Mouse (Mus musculus) forebrain, embryonic 15.5 days (tissue): ENCODE measurements at regions not wholly inside any gene's neighbourhood (a gene's known extent, or its start where the extent isn't known, plus 50 kb on each side); places are given as distances from the start of the nearest gene placed in this dataset.

Experiments
- ATAC-seq: fragments of 200-750 bp; cut with Nextera tagmentation; replicated peaks from 2 replicates; pipeline ENCODE4 v1.8.0; 2017; ENCODE audit warnings: mild to moderate bottlenecking, moderate TSS enrichment, moderate library complexity
- H3K27ac ChIP-seq: fragments of 300-500 bp; sonication (generic); replicated peaks from 2 replicates; pipeline ENCODE4 v1.5.1; 2015; ENCODE audit warnings: mild to moderate bottlenecking, inconsistent platforms
- H3K27me3 ChIP-seq: fragments of 300-500 bp; sonication (generic); 2 replicates; pipeline ENCODE4 v1.6.1; 2015; ENCODE audit warnings: inconsistent platforms
- H3K36me3 ChIP-seq: fragments of 300-500 bp; sonication (generic); 2 replicates; pipeline ENCODE4 v1.6.1; 2015; ENCODE audit warnings: mild to moderate bottlenecking, inconsistent platforms
- H3K4me1 ChIP-seq: fragments of 300-500 bp; sonication (generic); 2 replicates; pipeline ENCODE4 v1.6.1; 2015; ENCODE audit warnings: inconsistent platforms
- H3K4me2 ChIP-seq: fragments of 300-500 bp; sonication (generic); replicated peaks from 2 replicates; pipeline ENCODE4 v1.6.1; 2015; ENCODE audit warnings: mild to moderate bottlenecking, inconsistent platforms
- H3K4me3 ChIP-seq: fragments of 300-500 bp; sonication (generic); 2 replicates; pipeline ENCODE4 v1.5.1; 2015; ENCODE audit warnings: mild to moderate bottlenecking, inconsistent platforms
- H3K9ac ChIP-seq: fragments of 300-500 bp; sonication (generic); replicated peaks from 2 replicates; pipeline ENCODE4 v1.6.1; 2015; ENCODE audit warnings: mild to moderate bottlenecking, inconsistent platforms
- H3K9me3 ChIP-seq: fragments of 300-500 bp; sonication (generic); 2 replicates; pipeline ENCODE4 v1.6.1; 2016; ENCODE audit warnings: inconsistent platforms
- WGBS: fragments of 180-500 bp; shearing (Covaris S2); methylation state at CpG from one replicate; pipeline ENCODE4 v1.1.7; 2015; ENCODE audit warnings: mixed read lengths; 5-methylcytosine and 5-hydroxymethylcytosine counted together

GRCm38 (mm10) chr1:64275865-64276264 is 153.8 kb upstream of the Klf7 start:
- Histone ChIP-seq H3K36me3 (no peaks in the 10 kb centered on the region), H3K4me2 (no peak overlapping the region), H3K27ac (no peak overlapping the region), H3K4me1 (no peaks in the 10 kb centered on the region), H3K9ac (no peak overlapping the region), H3K27me3 (no peaks in the 10 kb centered on the region), H3K4me3 (no peak overlapping the region), H3K9me3 (no peaks in the 10 kb centered on the region)
- no peak for ATAC-seq

GRCm38 (mm10) chr1:64275086-64275802 is 153.2 kb upstream of the Klf7 start:
- H3K4me3 ChIP-seq = no peak overlapping the region
- no peaks in the 10 kb centered on the region for H3K36me3 ChIP-seq
- WGBS = 86% methylated on average over 3 of the region's 3 CpGs
- ATAC-seq = no peak
- H3K27me3 ChIP-seq = no peaks in the 10 kb centered on the region
- H3K9me3 ChIP-seq = no peaks in the 10 kb centered on the region
- H3K27ac ChIP-seq = no peak overlapping the region
- H3K4me1 ChIP-seq = no peaks in the 10 kb centered on the region
- H3K9ac ChIP-seq = no peak overlapping the region
- H3K4me2 ChIP-seq = no peak overlapping the region

- 56% methylated on average over 2 of the region's 2 CpGs for WGBS
- no peak for ATAC-seq
- Histone ChIP-seq H3K4me1 (peaks cover 18% of the 10 kb centered on the region), H3K36me3 (no peaks in the 10 kb centered on the region), H3K4me3 (no peak overlapping the region), H3K27ac (no peak overlapping the region), H3K4me2 (no peak overlapping the region), H3K9ac (no peak overlapping the region), H3K27me3 (no peaks in the 10 kb centered on the region), H3K9me3 (no peaks in the 10 kb centered on the region)
Measured at GRCm38 (mm10) chr1:64257237-64257636, 135.2 kb upstream of the Klf7 start.

GRCm38 (mm10) chr1:64255554-64256295 is 133.6 kb upstream of the Klf7 start:
- 65% methylated on average over 14 of the region's 14 CpGs for WGBS
- H3K36me3 ChIP-seq = no peaks in the 10 kb centered on the region
- no peaks in the 10 kb centered on the region for H3K9me3 ChIP-seq
- H3K4me2 ChIP-seq = no peak overlapping the region
- H3K27me3 ChIP-seq = no peaks in the 10 kb centered on the region
- H3K9ac ChIP-seq = no peak overlapping the region
- H3K4me3 ChIP-seq = no peak overlapping the region
- H3K27ac ChIP-seq = no peak overlapping the region
- ATAC-seq = no peak
- peaks cover 18% of the 10 kb centered on the region for H3K4me1 ChIP-seq

- ATAC-seq = 0 out of 2 replicates have a peak, but pooled peaks have one; percentile 23
- Histone ChIP-seq H3K4me2 (no peak overlapping the region), H3K9me3 (no peaks in the 10 kb centered on the region), H3K9ac (no peak overlapping the region), H3K4me3 (no peak overlapping the region), H3K27me3 (no peaks in the 10 kb centered on the region), H3K4me1 (peaks cover 18% of the 10 kb centered on the region), H3K27ac (0 out of 2 replicates have a peak overlapping the region, but pooled peaks have one; percentile 37), H3K36me3 (no peaks in the 10 kb centered on the region)
- WGBS = 62% methylated on average over 8 of the region's 8 CpGs
Measured at GRCm38 (mm10) chr1:64254673-64255072, 132.6 kb upstream of the Klf7 start.

GRCm38 (mm10) chr1:64253996-64254395 is 131.9 kb upstream of the Klf7 start:
- H3K36me3 ChIP-seq = no peaks in the 10 kb centered on the region
- H3K4me1 ChIP-seq = peaks cover 18% of the 10 kb centered on the region
- H3K4me2 ChIP-seq = no peak overlapping the region
- no peak overlapping the region for H3K4me3 ChIP-seq
- H3K9me3 ChIP-seq = no peaks in the 10 kb centered on the region
- no peaks in the 10 kb centered on the region for H3K27me3 ChIP-seq
- ATAC-seq = no peak
- WGBS = 13% methylated on average over 8 of the region's 8 CpGs
- no peak overlapping the region for H3K9ac ChIP-seq
- H3K27ac ChIP-seq = no peak overlapping the region

- Histone ChIP-seq H3K4me1 (no peaks in the 10 kb centered on the region), H3K9ac (no peak overlapping the region), H3K4me3 (no peak overlapping the region), H3K4me2 (no peak overlapping the region), H3K9me3 (no peaks in the 10 kb centered on the region), H3K27ac (no peak overlapping the region), H3K27me3 (no peaks in the 10 kb centered on the region), H3K36me3 (no peaks in the 10 kb centered on the region)
- WGBS = 28% methylated on average over 2 of the region's 2 CpGs
- ATAC-seq = no peak
Measured at GRCm38 (mm10) chr1:64242401-64242800, 120.3 kb upstream of the Klf7 start.

- Histone ChIP-seq H3K4me1 (peaks cover 13% of the 10 kb centered on the region), H3K36me3 (no peaks in the 10 kb centered on the region), H3K27me3 (no peaks in the 10 kb centered on the region), H3K27ac (no peak overlapping the region), H3K4me3 (no peak overlapping the region), H3K9ac (no peak overlapping the region), H3K9me3 (no peaks in the 10 kb centered on the region), H3K4me2 (no peak overlapping the region)
- WGBS = 76% methylated on average over 1 of the region's 1 CpGs
- no peak for ATAC-seq
Measured at GRCm38 (mm10) chr1:64229654-64230053, 107.6 kb upstream of the Klf7 start.

- Histone ChIP-seq H3K9ac (no peak overlapping the region), H3K9me3 (no peaks in the 10 kb centered on the region), H3K27ac (peak overlapping the region; percentile 62), H3K4me3 (no peak overlapping the region), H3K36me3 (no peaks in the 10 kb centered on the region), H3K27me3 (no peaks in the 10 kb centered on the region), H3K4me2 (no peak overlapping the region), H3K4me1 (peaks cover 32% of the 10 kb centered on the region)
- ATAC-seq = peak; percentile 86
- 24% methylated on average over 16 of the region's 16 CpGs for WGBS
Measured at GRCm38 (mm10) chr1:64226001-64226918, 104.2 kb upstream of the Klf7 start.

GRCm38 (mm10) chr1:64223779-64224687 is 102.0 kb upstream of the Klf7 start:
- Histone ChIP-seq H3K9me3 (no peaks in the 10 kb centered on the region), H3K4me2 (0 out of 2 replicates have a peak overlapping the region, but pooled peaks have one; percentile 6), H3K27me3 (no peaks in the 10 kb centered on the region), H3K9ac (no peak overlapping the region), H3K27ac (peak overlapping the region; percentile 80), H3K4me3 (no peak overlapping the region), H3K36me3 (no peaks in the 10 kb centered on the region), H3K4me1 (peaks cover 37% of the 10 kb centered on the region)
- peak; percentile 41 for ATAC-seq
- whole genome bisulfite sequencing = 49% methylated on average over 19 of the region's 19 CpGs

- H3K4me3 ChIP-seq = no peak overlapping the region
- H3K9me3 ChIP-seq = no peaks in the 10 kb centered on the region
- no peak for ATAC-seq
- no peaks in the 10 kb centered on the region for H3K27me3 ChIP-seq
- no peaks in the 10 kb centered on the region for H3K36me3 ChIP-seq
- H3K4me2 ChIP-seq = no peak overlapping the region
- H3K4me1 ChIP-seq = peaks cover 37% of the 10 kb centered on the region
- 58% methylated on average over 2 of the region's 2 CpGs for WGBS
- H3K9ac ChIP-seq = no peak overlapping the region
- peak overlapping the region; percentile 80; the same call in 1 of the 2 replicates for H3K27ac ChIP-seq
Measured at GRCm38 (mm10) chr1:64222475-64222874, 100.4 kb upstream of the Klf7 start.
